Mouse (Mus musculus): ENCODE data around the gene Gm266. TPM values are rescaled to one million over a fixed set of nuclear protein-coding genes. Genes with fewer than 3 reads are reported as not detected.

The Gm266 gene
- total RNA-seq, 4 experiments from 2014 or later = 0.27 to 0.34 (median 0.31) TPM; not detected in 1

DNA sequence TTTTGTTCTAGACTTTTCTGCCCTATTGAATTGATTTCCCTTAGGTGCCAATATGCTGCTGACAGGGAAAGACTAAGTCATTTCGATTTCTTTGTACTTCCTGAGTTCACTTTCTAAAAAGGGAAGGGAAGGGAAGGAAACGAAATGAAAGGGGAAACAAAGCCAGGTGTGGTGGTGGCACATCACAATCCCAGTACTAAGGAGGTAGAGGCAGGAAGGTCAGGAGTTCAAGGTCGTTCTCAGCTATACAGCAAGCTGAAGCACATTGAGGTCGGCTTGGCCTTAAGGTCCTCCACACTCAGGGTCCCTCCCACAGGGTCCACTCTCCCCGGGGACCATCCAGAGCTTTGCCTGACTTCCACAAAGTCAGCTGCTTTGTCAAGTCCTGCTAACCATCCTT is 17.9 kb upstream of the Gm266 start:
- DNase-seq (ENCODE audit: low spot score in 2 of 2) = no peak

- DNase-seq (ENCODE audit: low spot score in 2 of 2) = no peak
Measured at GRCm38 (mm10) chr12:111503063-111503567, 17.5 kb upstream of the Gm266 start.

- DNase-seq (ENCODE audit: low spot score in 2 of 2) = no peak
Measured at GRCm38 (mm10) chr12:111500725-111501124, 15.1 kb upstream of the Gm266 start.

DNA sequence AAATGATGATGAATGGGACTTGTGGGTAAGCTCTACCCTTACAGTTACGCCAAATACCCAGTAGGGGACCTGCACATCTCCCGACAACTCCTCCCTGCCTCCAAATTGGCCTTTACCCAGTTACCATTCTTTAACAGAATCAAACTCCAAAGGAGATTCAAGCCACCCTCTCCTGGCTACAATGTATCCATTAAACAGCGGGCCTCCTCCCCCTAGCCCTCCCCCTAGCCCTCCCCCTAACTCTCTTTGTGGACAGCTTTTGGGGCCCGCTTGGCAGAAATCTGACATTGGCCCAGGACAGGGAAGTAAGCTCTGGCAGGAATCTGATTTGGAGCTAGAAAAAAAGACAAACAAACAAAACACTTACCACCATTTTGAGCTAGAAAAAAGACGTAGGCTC is 14.0 kb upstream of the Gm266 start:
- DNase-seq (ENCODE audit: low spot score in 2 of 2) = no peak

- no peak for DNase-seq (ENCODE audit: low spot score in 2 of 2)
Measured at GRCm38 (mm10) chr12:111497076-111497475, 11.5 kb upstream of the Gm266 start.

DNA sequence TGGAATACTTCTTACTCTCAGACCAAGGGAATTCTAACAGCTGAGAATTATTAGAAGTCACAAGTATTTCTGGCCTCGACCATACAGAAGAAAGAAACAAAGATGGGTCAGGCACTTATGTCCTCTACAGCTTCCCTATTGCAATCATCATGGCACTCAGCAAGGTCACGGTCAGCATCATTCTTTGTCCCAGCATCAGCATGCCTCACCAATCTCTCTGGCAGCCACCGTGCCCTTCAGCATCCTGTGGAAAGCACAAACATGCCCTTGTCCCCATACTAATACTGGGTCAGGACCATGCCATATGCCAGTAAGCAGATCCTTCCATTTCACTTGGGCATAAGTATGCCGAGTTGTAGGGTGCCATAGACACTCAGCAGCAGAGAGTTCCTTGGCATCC is 9.3 kb upstream of the Gm266 start:
- DNase-seq (ENCODE audit: low spot score in 2 of 2) = no peak

DNA sequence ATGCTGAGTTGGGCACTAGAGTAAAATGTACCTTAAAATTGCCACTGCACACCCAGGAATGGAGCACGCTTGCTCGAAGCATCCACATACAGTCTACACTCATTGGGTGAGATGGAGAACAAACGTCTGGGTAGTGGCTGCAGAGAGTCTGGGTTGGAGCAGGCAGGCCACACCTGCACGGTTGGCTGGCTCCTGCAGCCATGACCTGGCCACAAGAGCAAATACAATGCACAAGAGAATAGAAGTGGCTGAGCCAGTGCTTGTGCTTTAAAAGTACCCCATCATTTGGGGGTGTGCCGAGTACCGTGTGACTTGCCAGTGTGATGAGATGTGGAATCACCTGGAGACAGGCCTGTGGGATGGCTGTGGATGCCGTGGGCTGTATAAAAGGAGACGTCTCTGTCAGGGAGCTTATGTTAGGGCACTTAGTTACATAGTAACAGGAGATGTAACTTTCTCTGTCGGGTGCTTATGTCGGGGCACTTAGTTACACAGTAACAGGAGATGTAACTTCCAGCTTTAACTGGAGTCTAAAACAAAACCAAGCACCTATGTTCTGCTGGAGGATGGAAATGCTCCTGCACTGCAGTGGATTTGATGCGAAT is 3.7 kb upstream of the Gm266 start:
- no peak for DNase-seq (ENCODE audit: low spot score in 2 of 2)

- DNase-seq (ENCODE audit: low spot score in 2 of 2) = no peak
Measured at GRCm38 (mm10) chr12:111486455-111486854, 832 bp upstream of the Gm266 start.

- no peak for DNase-seq (ENCODE audit: low spot score in 2 of 2)
Measured at GRCm38 (mm10) chr12:111485046-111485651, 474 bp downstream of the Gm266 start.

DNA sequence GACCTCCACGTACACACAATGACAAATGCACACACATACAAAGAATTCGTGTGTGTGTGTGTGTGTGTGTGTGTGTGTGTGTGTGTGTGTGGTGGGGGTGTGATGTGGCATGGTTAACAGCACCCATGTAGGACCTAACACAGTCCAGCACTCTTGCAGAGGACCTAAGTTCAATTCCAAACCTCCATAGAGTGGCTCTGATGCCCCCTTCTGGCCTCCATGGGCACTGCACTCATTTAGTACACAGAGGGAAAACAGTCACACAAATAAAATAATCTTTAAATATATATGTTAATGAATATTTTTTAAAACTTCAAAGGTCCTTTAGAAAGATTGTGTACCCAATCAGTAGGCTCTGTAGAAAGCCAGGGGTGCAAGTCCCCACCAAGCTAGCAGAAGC is 5.7 kb downstream of the Gm266 start:
- DNase-seq (ENCODE audit: low spot score in 2 of 2) = no peak

DNA sequence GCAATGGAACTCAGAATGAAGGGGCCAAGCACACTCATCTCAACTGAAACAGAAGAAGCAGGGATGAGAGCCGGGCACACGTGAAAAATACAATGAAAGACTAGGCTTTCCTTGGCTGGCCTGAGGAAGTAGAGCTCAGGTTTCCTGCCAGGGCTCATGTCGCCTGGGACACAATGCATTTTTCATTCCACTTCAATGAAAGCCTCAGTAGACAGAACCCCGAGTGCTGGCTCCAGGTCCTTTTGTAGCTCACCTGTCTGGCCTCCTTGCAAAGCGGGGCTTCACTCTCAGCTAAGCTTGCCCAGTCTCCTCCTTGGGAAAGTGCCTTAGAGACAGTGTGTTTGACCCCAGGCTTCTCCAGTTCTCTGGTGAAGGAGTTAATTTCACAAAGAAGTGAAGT is 6.7 kb downstream of the Gm266 start:
- no peak for DNase-seq (ENCODE audit: low spot score in 2 of 2)

- peak; percentile 91 to 93 for DNase-seq (ENCODE audit: low spot score in 2 of 2)
Measured at GRCm38 (mm10) chr12:111474893-111475643, 10.6 kb downstream of the Gm266 start.

GRCm38 (mm10) chr12:111474384-111474783 is 11.2 kb downstream of the Gm266 start:
- no peak for DNase-seq (ENCODE audit: low spot score in 2 of 2)

DNA sequence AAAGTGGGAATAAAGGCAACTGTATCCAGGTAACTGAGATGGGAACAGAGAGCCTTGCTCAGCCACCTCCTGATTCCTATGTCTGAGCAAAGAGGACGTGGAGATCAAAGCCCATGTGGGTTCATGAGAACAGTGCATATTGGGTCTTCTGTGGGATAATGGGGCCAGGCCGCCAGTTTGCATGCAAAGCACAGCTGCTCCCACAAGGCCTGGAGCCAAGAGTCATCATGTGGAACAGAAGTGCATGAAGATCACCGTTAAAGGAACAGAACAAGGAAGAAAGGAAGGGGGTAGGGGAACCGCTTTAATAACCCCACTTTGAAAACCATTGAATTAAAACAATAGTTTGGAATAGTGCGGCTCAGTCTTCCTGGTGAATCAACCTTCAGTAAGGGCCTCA is 12.7 kb downstream of the Gm266 start:
- no peak for DNase-seq (ENCODE audit: low spot score in 2 of 2)

GRCm38 (mm10) chr12:111471721-111472120 is 13.9 kb downstream of the Gm266 start:
- DNase-seq (ENCODE audit: low spot score in 2 of 2) = no peak

GRCm38 (mm10) chr12:111471119-111471518 is 14.5 kb downstream of the Gm266 start:
- DNase-seq (ENCODE audit: low spot score in 2 of 2) = no peak

- no peak for DNase-seq (ENCODE audit: low spot score in 2 of 2)
Measured at GRCm38 (mm10) chr12:111469507-111469906, 16.1 kb downstream of the Gm266 start.

DNA sequence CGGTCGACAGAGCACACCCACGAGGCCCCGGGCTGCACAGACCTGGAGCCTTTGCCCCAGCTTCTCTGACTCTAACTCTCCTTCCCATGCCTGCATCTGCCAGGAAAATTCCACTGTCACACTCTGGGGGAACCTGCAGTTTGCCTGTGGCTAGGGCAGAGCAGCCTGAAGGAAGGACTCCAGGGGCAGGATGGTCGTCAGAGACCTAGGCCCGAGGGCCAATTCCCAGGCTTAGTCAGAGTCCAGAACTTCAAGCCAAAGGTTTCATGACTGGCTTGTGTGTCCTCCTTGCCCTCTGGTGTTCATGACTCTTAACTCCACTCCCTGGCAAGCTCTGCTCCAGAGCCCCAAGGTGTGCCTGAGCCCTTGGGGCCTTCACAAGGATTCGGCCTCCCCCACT is 17.4 kb downstream of the Gm266 start:
- no peak for DNase-seq (ENCODE audit: low spot score in 2 of 2)

- DNase-seq (ENCODE audit: low spot score in 2 of 2) = no peak
Measured at GRCm38 (mm10) chr12:111466369-111466768, 19.3 kb downstream of the Gm266 start.

DNA sequence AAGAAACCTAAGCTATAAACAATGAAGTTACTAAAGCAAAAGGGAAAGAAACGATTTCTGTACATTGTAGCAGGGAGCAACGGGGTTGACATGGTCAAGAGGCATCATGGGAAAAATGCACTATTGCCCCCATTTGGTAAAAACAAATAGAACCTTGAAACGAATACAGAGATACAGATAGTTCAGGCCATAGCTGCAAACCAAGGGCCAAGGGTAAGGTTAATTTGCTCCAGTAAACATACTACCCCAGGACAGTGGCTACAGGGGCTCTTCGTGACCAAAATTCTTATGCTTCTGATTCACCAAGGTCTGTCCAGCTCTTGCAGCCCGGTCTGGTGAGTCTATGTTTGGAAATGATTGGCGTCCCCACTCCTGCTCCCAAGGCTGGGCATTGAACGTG is 22.1 kb downstream of the Gm266 start:
- DNase-seq (ENCODE audit: low spot score in 2 of 2) = no peak

GRCm38 (mm10) chr12:111457742-111458141 is 27.9 kb downstream of the Gm266 start:
- DNase-seq (ENCODE audit: low spot score in 2 of 2) = no peak

DNA sequence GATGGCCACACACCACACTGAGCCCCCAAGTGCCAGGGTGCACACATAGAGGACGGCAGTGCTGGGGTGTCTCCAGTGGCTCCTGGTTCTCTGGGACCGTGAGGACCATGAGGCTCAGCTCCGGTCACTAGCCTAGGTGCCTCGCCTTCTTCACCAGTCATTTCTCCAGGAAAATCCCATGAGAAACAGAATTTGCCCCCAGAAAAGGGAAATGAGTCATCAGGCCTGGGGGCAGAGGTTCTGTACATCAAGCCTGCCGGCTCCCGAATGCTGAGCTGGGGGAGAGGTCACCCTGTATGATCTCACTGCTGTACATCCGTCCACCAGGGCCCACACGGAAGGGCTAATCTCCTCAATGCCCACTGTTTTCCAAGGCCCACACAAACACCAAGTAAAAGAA is 29.8 kb downstream of the Gm266 start:
- DNase-seq (ENCODE audit: low spot score in 2 of 2) = no peak
